Mouse (Mus musculus) G1E (cell line): ENCODE data around the gene Cyth1.

Experiments used
- CTCF ChIP-seq: IDR thresholded peaks from 2 replicates; pipeline ENCODE4 v1.5.1; 2012; ENCODE audit warnings: low read depth, low read length, inconsistent platforms, mixed read lengths
- GATA1 ChIP-seq: IDR thresholded peaks from 2 replicates; pipeline ENCODE4 v1.6.1; 2012; ENCODE audit warnings: borderline replicate concordance, low read length, inconsistent platforms, mixed read lengths
- GATA2 ChIP-seq: IDR thresholded peaks from 2 replicates; pipeline ENCODE4 v1.6.1; 2012; ENCODE audit warnings: low read depth, low read length, inconsistent platforms, borderline replicate concordance
- POLR2AphosphoS5 ChIP-seq: IDR thresholded peaks from 2 replicates; pipeline ENCODE4 v1.6.1; 2012; ENCODE audit warnings: low read depth, low read length, inconsistent platforms; ENCODE audit not compliant: insufficient replicate concordance
- TAL1 ChIP-seq: conservative IDR thresholded peaks from 2 replicates; pipeline ENCODE4 v1.6.1; 2012; ENCODE audit warnings: low read depth, low read length, inconsistent platforms, mixed read lengths

GRCm38 (mm10) chr11:118234929-118235328 is 13.5 kb downstream of the Cyth1 start:
- TF ChIP-seq CTCF: no peak
- no peak for TF ChIP-seq POLR2AphosphoS5
- TF ChIP-seq TAL1: no peak
- TF ChIP-seq GATA2: no peak
- no peak for TF ChIP-seq GATA1
